Mouse (Mus musculus): ENCODE measurements around the gene Cyyr1. TPM values are rescaled to one million over a fixed set of nuclear protein-coding genes. Genes with fewer than 3 reads are reported as not detected.
A peak's percentile ranks its signal among the peaks of the same experiment; 100 is the strongest.

Gene Cyyr1
- total RNA-seq, 2 experiments from 2014 or later = 34.3 to 41.3 TPM

DNA sequence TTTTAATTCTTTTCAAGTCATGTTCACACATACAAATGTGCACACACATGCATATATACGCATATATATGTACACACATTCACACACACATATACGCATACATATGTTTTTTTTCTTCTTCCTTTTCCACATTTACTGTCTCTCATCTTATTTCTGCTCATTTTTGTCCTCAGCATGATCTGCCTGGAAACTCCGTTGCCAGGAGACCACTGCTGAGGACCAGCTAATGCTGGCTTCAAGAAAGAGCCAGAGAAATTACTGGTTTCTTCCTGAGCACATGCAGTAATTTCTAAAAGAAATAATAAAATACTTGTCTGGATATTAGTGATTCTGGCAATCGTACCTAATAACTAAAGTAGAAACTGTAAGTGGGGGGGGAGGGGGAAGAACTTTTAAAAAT is 68.6 kb downstream of the Cyyr1 start:
- intact Hi-C loops (cut with DNase I) = no loop called here
- no peak for DNase-seq

DNA sequence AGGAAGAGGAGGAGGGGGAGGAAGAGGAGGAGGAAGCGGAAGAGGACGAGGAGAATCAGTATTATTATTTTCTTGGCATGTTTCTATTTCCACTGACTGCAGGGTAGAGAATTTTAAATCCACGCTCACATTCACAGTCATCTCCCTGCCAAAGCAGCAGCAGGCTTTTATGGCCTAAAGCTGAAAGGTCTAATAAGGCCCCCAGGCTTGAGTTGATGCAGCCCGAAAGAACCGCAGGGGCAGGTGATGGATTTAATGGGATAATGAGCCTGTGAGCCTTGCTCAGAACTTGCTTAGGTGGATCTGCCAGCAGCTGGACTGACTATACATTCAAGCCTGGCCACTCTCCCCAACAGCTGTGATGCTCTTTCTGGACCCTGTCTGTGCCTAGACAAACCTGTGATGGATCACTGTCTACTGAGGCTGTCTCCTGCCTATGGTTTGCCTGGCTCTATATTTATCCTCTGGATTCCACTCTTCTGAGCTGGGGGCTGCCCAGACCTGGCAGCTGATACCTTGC is 78.6 kb downstream of the Cyyr1 start:
- intact Hi-C loops (cut with DNase I) = no loop called here
- DNase-seq = no peak

DNA sequence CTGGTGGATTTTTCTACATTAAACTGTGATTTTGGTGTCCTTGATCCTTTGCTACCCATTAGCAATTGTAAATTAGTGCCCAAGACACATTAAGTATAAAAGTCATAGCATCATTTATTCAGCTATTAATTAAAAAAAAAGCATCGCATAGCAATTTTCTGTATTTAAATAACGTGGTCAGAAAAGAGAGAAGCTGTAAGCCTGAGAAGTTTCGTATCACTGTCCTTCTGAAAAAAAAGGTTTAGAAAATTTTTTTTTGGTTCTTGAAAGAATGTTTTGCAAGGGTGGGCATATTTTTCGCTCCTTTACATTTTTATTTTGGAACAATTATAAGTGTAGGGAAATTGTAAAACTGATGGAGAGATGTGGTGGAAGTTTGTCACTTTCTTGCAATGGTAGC is 83.1 kb downstream of the Cyyr1 start:
- DNase-seq = no peak
- intact Hi-C loops (cut with DNase I) = no loop called here

DNA sequence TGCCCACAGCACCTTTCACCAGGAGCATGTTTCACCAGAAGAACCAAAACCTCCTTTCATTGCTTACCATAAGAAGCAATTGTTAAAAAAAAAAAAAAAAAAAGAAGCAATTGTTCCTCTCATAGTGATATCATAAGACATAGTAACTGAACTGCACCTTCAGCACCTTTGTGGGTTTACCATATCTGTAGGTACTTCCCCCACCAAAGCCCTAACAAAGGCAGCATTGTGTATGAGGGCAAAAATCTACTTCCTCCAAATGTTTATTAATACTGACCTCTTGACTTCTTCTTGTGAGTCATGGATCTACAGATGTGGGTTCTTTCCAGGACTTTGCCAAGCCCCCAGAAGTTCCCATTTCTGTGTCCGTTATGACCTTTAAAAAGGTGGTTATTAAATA is 98.2 kb downstream of the Cyyr1 start:
- DNase-seq = no peak
- intact Hi-C loops (cut with DNase I) = no loop called here

DNA sequence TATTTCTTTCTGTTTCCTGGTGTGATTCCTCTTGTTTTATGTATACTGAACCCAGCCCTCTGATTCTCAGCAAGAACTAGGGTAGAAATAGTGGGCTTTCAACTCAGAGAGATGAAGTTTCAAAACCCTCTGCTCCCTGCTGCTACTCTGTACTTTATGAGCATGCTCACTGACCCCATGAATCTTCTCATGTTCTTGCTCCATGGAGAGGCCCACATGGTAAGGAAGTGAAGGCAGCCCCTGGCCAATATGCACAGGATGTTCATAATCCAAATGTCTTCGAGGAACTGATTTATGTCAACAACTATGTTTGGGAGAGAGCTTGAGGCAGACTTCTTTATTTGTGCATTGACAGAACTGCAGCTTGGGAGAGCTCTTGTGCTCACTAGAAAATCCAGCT is 106.9 kb downstream of the Cyyr1 start:
- DNase-seq = no peak
- intact Hi-C loops (cut with DNase I) = no loop called here

DNA sequence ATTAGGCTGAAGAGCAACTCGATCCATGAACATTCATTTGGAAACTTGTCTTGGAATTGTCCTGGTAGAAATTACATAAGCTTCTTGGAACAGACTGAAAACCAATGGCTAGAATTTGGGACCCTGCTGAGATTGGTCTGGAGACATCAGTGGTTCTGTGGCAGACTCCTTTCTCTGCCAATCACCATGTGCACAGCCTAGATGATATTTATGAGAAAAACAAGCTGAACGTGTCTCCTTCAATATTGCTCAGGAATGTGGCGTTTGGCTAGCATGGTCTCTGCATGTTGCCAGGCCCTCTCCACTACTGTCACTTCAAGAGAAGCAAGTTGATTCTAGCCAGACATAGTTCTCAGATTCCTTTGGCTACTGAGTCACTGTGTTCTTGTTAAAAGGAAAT is 107.4 kb downstream of the Cyyr1 start:
- peak in 1 of 2 experiments; percentile 11 for DNase-seq
- intact Hi-C loops (cut with DNase I) = no loop called here

GRCm38 (mm10) chr16:85435427-85435826 is 117.8 kb downstream of the Cyyr1 start:
- intact Hi-C loops (cut with DNase I) = loop anchor here (2.0 kb wide), 1 partner anchor 481 kb away; no protein-coding TSS in a partner anchor
- peak; percentile 25 to 49 for DNase-seq

- no peak for DNase-seq
- intact Hi-C loops (cut with DNase I) = no loop called here
These were observed 124.0 kb downstream of the Cyyr1 start for GRCm38 (mm10) chr16:85429173-85429572.

- intact Hi-C loops (cut with DNase I) = no loop called here
These were observed 130.3 kb downstream of the Cyyr1 start for GRCm38 (mm10) chr16:85422889-85423288.

GRCm38 (mm10) chr16:85415415-85415814 is 137.8 kb downstream of the Cyyr1 start:
- DNase-seq = peak; percentile 64 to 66
- intact Hi-C loops (cut with DNase I) = no loop called here

More at GRCm38 (mm10) chr16:85422889-85423288, 130.3 kb downstream of the Cyyr1 start:
- DNase-seq = no peak

DNA sequence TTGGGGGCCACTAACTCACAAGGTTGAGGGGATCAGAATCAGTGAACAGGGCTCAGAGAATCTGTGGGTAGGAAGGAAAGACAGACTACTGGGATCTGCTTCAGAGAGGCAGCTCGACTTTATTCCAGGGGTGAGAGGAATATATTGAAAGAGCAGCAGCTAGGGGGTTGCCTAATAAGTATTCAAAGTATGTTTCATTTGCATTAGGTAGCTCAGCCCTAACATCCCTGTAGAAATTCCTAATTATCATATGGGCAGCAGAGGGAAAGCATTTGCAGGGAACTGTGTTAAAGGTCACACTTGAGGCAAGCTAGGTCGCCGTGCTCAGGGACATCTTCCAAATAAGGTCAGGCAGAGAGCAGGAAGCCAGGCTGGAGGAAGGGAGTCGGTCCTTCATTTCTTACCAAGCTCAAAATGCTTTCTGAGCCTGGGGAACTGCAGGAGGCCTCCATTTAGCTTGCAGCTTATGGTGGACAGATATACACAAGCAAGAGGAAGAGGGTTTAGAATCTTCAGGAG is 159.7 kb downstream of the Cyyr1 start:
- intact Hi-C loops (cut with DNase I) = no loop called here
- peak; percentile 14 to 37 for DNase-seq

GRCm38 (mm10) chr16:85386801-85387200 is 166.4 kb downstream of the Cyyr1 start:
- DNase-seq = no peak
- intact Hi-C loops (cut with DNase I) = no loop called here

Other genes starting within 250 kb of the Cyyr1 start
- 10 to 100 TPM; 23.4 to 40.7 TPM for gene Adamts1, start 249.7 kb upstream of the Cyyr1 start, total RNA-seq (2021)